Mouse (Mus musculus) layer of hippocampus, adult 9-10 months (tissue): ENCODE data around the gene Zfyve27.

Source experiments
- DNase-seq: peaks from one replicate; pipeline ENCODE4 v3.0.0; 2022; ENCODE audit warnings: low spot score

Gene Zfyve27

GRCm38 (mm10) chr19:42142757-42143156 lies 21.0 kb upstream of the Zfyve27 start:
- DNase-seq = no peak

GRCm38 (mm10) chr19:42144067-42144466 lies 19.7 kb upstream of the Zfyve27 start:
- DNase-seq = no peak

GRCm38 (mm10) chr19:42144541-42145167 lies 19.1 kb upstream of the Zfyve27 start:
- DNase-seq = peak; percentile 84

GRCm38 (mm10) chr19:42145210-42145609 lies 18.5 kb upstream of the Zfyve27 start:
- DNase-seq = no peak

- no peak for DNase-seq
These were observed 18.0 kb upstream of the Zfyve27 start for GRCm38 (mm10) chr19:42145731-42146130.

- no peak for DNase-seq
These were observed 17.3 kb upstream of the Zfyve27 start for GRCm38 (mm10) chr19:42146276-42147010.

GRCm38 (mm10) chr19:42147170-42147768 lies 16.5 kb upstream of the Zfyve27 start, which contains the start of gene Marveld1:
Gene Marveld1 (plus strand): TSS chr19:42147400.
- no peak for DNase-seq

- no peak for DNase-seq
These were observed 15.8 kb upstream of the Zfyve27 start for GRCm38 (mm10) chr19:42147769-42148568.

- DNase-seq = no peak
These were observed 15.2 kb upstream of the Zfyve27 start for GRCm38 (mm10) chr19:42148569-42148860.

- peak; percentile 85 for DNase-seq
These were observed 11.8 kb upstream of the Zfyve27 start for GRCm38 (mm10) chr19:42151990-42152389.

GRCm38 (mm10) chr19:42157493-42158237 lies 6.1 kb upstream of the Zfyve27 start:
- no peak for DNase-seq

- no peak for DNase-seq
These were observed 5.3 kb upstream of the Zfyve27 start for GRCm38 (mm10) chr19:42158246-42159017.

GRCm38 (mm10) chr19:42164188-42164587 lies 437 bp downstream of the Zfyve27 start:
- DNase-seq = no peak

- peak; percentile 89 for DNase-seq
These were observed 2.4 kb downstream of the Zfyve27 start for GRCm38 (mm10) chr19:42166130-42166529.

GRCm38 (mm10) chr19:42166766-42167165 lies 3.0 kb downstream of the Zfyve27 start:
- no peak for DNase-seq

GRCm38 (mm10) chr19:42167489-42167888 lies 3.7 kb downstream of the Zfyve27 start:
- no peak for DNase-seq

GRCm38 (mm10) chr19:42169322-42169975 lies 5.7 kb downstream of the Zfyve27 start:
- DNase-seq = no peak

- peak; percentile 75 for DNase-seq
These were observed 6.5 kb downstream of the Zfyve27 start for GRCm38 (mm10) chr19:42170025-42170969.

- no peak for DNase-seq
These were observed 13.1 kb downstream of the Zfyve27 start for GRCm38 (mm10) chr19:42176841-42177240.
